15 mouse cellular contexts compared by ENCODE assay signal in genomic region chr12:9577610-9578009, GRCm38 (mm10). TPM values are rescaled to one million over a fixed set of nuclear protein-coding genes. Genes with fewer than 3 reads are reported as not detected.
A peak's percentile ranks its signal among the peaks of the same experiment; 100 is the strongest.
DNase-seq lines count a peak whose midpoint lies in the region; ATAC-seq and TF ChIP-seq lines count a peak whose summit lies in the region.
"Had no signal": no experiment of that assay in that cellular context is flagged by ENCODE, and none has a peak within 500 bp of the region (broad histone marks: within the 10 kb centered on the region; RNA-seq: fewer than 3 reads in every experiment).

No protein-coding gene starts in this region.

- H3K27me3 ChIP-seq in kidney, embryonic 14.5 days (ENCODE audit: control insufficient read depth, insufficient read depth, low read length), result peaks cover 55% of the 10 kb centered on the region
- peaks cover 96% of the 10 kb centered on the region for H3K27me3 ChIP-seq in embryonic facial prominence, embryonic 13.5 days
- peaks cover 65% of the 10 kb centered on the region for H3K27me3 ChIP-seq in limb, embryonic 14.5 days (ENCODE audit: control insufficient read depth, insufficient read depth, low read length)
- H3K27me3 ChIP-seq in forebrain, embryonic 11.5 days (ENCODE audit: control insufficient read depth, insufficient read depth, low read length), result peaks cover 90% of the 10 kb centered on the region
- H3K27me3 ChIP-seq: Patski had no signal

- H3K9ac ChIP-seq in kidney, embryonic 14.5 days (ENCODE audit: low read depth, low read length), result peak overlapping the region; percentile 65; the same call in 1 of the 2 replicates
- peak overlapping the region; percentile 90 for H3K9ac ChIP-seq in embryonic facial prominence, embryonic 13.5 days
- H3K9ac ChIP-seq in limb, embryonic 14.5 days (ENCODE audit: low read depth, low read length, severe bottlenecking), result peak overlapping the region; percentile 86
- no peak overlapping the region for H3K9ac ChIP-seq in forebrain, embryonic 11.5 days (ENCODE audit: low read length)
- H3K9ac ChIP-seq: hindbrain, embryonic 15.5 days had no signal

- ATAC-seq in kidney, embryonic 14.5 days (ENCODE audit: low FRiP score, low TSS enrichment), result no peak
- no peak for ATAC-seq in embryonic facial prominence, embryonic 13.5 days (ENCODE audit: insufficient number of reproducible peaks, insufficient read depth, low FRiP score, low TSS enrichment, low read depth)
- no peak for ATAC-seq in limb, embryonic 14.5 days (ENCODE audit: low FRiP score, low read depth)
- ATAC-seq in forebrain, embryonic 11.5 days (replicated peaks; ENCODE audit: low FRiP score), result no peak
- ATAC-seq: lung, postnatal 0 days; Patski had no signal

- peak overlapping the region; percentile 62 for H3K4me2 ChIP-seq in kidney, embryonic 14.5 days (replicated peaks; ENCODE audit: low read depth, low read length)
- peak overlapping the region; percentile 72 for H3K4me2 ChIP-seq in embryonic facial prominence, embryonic 13.5 days
- peak overlapping the region; percentile 61 for H3K4me2 ChIP-seq in limb, embryonic 14.5 days (replicated peaks; ENCODE audit: low read depth, low read length, severe bottlenecking)
- no peak overlapping the region for H3K4me2 ChIP-seq in forebrain, embryonic 11.5 days (ENCODE audit: low read depth, low read length, severe bottlenecking)
- H3K4me2 ChIP-seq: hindbrain, embryonic 15.5 days had no signal

- H3K27ac ChIP-seq in gastrocnemius, adult 2 months, result peak overlapping the region; percentile 85; the same call in 1 of the 2 replicates
- no peak overlapping the region for H3K27ac ChIP-seq in kidney, embryonic 14.5 days (ENCODE audit: low read depth, low read length)
- peak overlapping the region; percentile 90 for H3K27ac ChIP-seq in embryonic facial prominence, embryonic 13.5 days
- H3K27ac ChIP-seq in limb, embryonic 14.5 days (replicated peaks; ENCODE audit: low read depth, low read length), result no peak overlapping the region
- no peak overlapping the region for H3K27ac ChIP-seq in forebrain, embryonic 11.5 days (ENCODE audit: low read depth, low read length)
- H3K27ac ChIP-seq: hindbrain, embryonic 15.5 days had no signal

- H3K4me3 ChIP-seq in gastrocnemius, adult 2 months, result peak overlapping the region; percentile 72
- peak overlapping the region; percentile 48; the same call in 1 of the 2 replicates for H3K4me3 ChIP-seq in kidney, embryonic 14.5 days (ENCODE audit: low read length)
- H3K4me3 ChIP-seq in embryonic facial prominence, embryonic 13.5 days, result peak overlapping the region; percentile 64
- H3K4me3 ChIP-seq in limb, embryonic 14.5 days (replicated peaks; ENCODE audit: low read length), result peak overlapping the region; percentile 65
- H3K4me3 ChIP-seq in forebrain, embryonic 11.5 days (ENCODE audit: low read depth, low read length), result no peak overlapping the region
- H3K4me3 ChIP-seq: hindbrain, embryonic 15.5 days had no signal

- H3K36me3 ChIP-seq in kidney, embryonic 14.5 days (ENCODE audit: control insufficient read depth, insufficient read depth, low read length), result no peaks in the 10 kb centered on the region; the same call in 1 of the 2 replicates
- H3K36me3 ChIP-seq in embryonic facial prominence, embryonic 13.5 days, result 0 out of 2 replicates have a peak, but pooled peaks cover 3% of the 10 kb centered on the region
- peaks cover 25% of the 10 kb centered on the region for H3K36me3 ChIP-seq in limb, embryonic 14.5 days (ENCODE audit: control insufficient read depth, insufficient read depth, low read length)
- H3K36me3 ChIP-seq in forebrain, embryonic 11.5 days (ENCODE audit: control insufficient read depth, insufficient read depth, low read length), result no peaks in the 10 kb centered on the region
- H3K36me3 ChIP-seq: hindbrain, embryonic 15.5 days had no signal

- 29% methylated on average over 2 of the region's 2 CpGs for WGBS in kidney, embryonic 14.5 days
- 10% methylated on average over 2 of the region's 2 CpGs for WGBS in embryonic facial prominence, embryonic 13.5 days
- 26% methylated on average over 2 of the region's 2 CpGs for WGBS in limb, embryonic 14.5 days
- 0% methylated on average over 2 of the region's 2 CpGs for whole genome bisulfite sequencing in forebrain, embryonic 11.5 days

- no peak for TF ChIP-seq CTCF in gastrocnemius, adult 2 months (IDR thresholded peaks at IDR 0.05)

- intact Hi-C loops in gastrocnemius, adult 2 months (cut with DNase I), result no loop called here

- no peak for DNase-seq in gastrocnemius, adult 2 months
- DNase-seq in gastrocnemius, adult 8-10 months (ENCODE audit: low spot score in 2 of 2), result no peak
- DNase-seq in kidney, adult 9 months, result no peak
- DNase-seq in limb, embryonic 14.5 days (ENCODE audit: low spot score), result no peak
- DNase-seq in forebrain, embryonic 11.5 days (ENCODE audit: low spot score), result no peak
- no peak for DNase-seq in adrenal gland, adult 8-10 months
- DNase-seq: cerebellum, adult 11 months; cerebellum, postnatal 36 days; kidney, postnatal 10 days had no signal

- H3K9me3 ChIP-seq in kidney, embryonic 14.5 days (ENCODE audit: control insufficient read depth, low read length), result no peaks in the 10 kb centered on the region
- H3K9me3 ChIP-seq in embryonic facial prominence, embryonic 13.5 days, result no peaks in the 10 kb centered on the region
- no peaks in the 10 kb centered on the region for H3K9me3 ChIP-seq in limb, embryonic 14.5 days (ENCODE audit: control insufficient read depth, low read length)
- H3K9me3 ChIP-seq in forebrain, embryonic 11.5 days (ENCODE audit: control insufficient read depth, low read length), result no peaks in the 10 kb centered on the region
- H3K9me3 ChIP-seq: hindbrain, embryonic 15.5 days had no signal

- peaks cover 18% of the 10 kb centered on the region for H3K4me1 ChIP-seq in kidney, embryonic 14.5 days (ENCODE audit: control insufficient read depth, insufficient read depth, low read length)
- H3K4me1 ChIP-seq in embryonic facial prominence, embryonic 13.5 days, result peaks cover 40% of the 10 kb centered on the region
- H3K4me1 ChIP-seq in limb, embryonic 14.5 days (ENCODE audit: control insufficient read depth, insufficient read depth, low read length), result peaks cover 49% of the 10 kb centered on the region
- peaks cover 9% of the 10 kb centered on the region for H3K4me1 ChIP-seq in forebrain, embryonic 11.5 days (replicated peaks; ENCODE audit: control insufficient read depth, insufficient read depth, low read length)

- TF ChIP-seq POLR2A in limb, embryonic 14.5 days (IDR thresholded peaks at IDR 0.05; ENCODE audit: borderline replicate concordance, extremely low read depth, insufficient read depth, insufficient read length), result no peak

RNA-seq across cellular contexts. Expression of gene Osr1, which starts 7.7 kb away (rescaled TPM):
- 1 to 10 TPM; 2.7 to 4.2 TPM for total RNA-seq in gastrocnemius, adult 2 months (2021)
- total RNA-seq in gastrocnemius, adult 8-10 months (2022), result 1 to 10 TPM; 1.6 to 3.2 (median 2.1) TPM
- 35.0 and 47.2 TPM in 2 replicates for polyA plus RNA-seq in kidney, embryonic 14.5 days (2014; fragmentation: Nextera tagmentation; extraction: Ambion mirVana)
- polyA plus RNA-seq in embryonic facial prominence, embryonic 13.5 days (2015; fragmentation: Nextera tagmentation; extraction: Ambion mirVana), result 165 TPM in 2 replicates
- polyA plus RNA-seq in limb, embryonic 14.5 days (2012; rRNA removed), result 118 and 165 TPM in 2 replicates
- polyA plus RNA-seq in limb, embryonic 14.5 days (2014; fragmentation: Nextera tagmentation; extraction: Ambion mirVana), result 82.5 and 99.7 TPM in 2 replicates
- polyA plus RNA-seq in forebrain, embryonic 11.5 days (2014; fragmentation: Nextera tagmentation; extraction: Ambion mirVana), result 7.7 and 9.5 TPM in 2 replicates
- 1 to 10 TPM; 1.2 to 3.4 (median 2.3) TPM for total RNA-seq in adrenal gland, adult 8-10 months (2022)
- total RNA-seq: liver, adult 2 months had no signal
- polyA plus RNA-seq: liver, adult 2 months had no signal

Comparison
In these comparisons a context has a peak if more than half of its experiments do, and no peak if none do; other contexts are left out.
1. H3K27ac ChIP-seq: peak in gastrocnemius, adult 2 months (single experiment) and embryonic facial prominence, embryonic 13.5 days (single experiment); none in kidney, embryonic 14.5 days (single experiment), limb, embryonic 14.5 days (single experiment) and forebrain, embryonic 11.5 days (single experiment).